Comparison of ENCODE assay signal across 8 mouse cellular contexts in genomic region chr5:115907037-115908009, GRCm38 (mm10).
DNase-seq lines count a peak whose midpoint lies in the region; ATAC-seq and TF ChIP-seq lines count a peak whose summit lies in the region.

No protein-coding gene starts in this region.

- peak overlapping the region; percentile 76 for H3K27ac ChIP-seq in hindbrain, postnatal 0 days
- H3K27ac ChIP-seq in limb, embryonic 10.5 days, result 0 out of 2 replicates have a peak overlapping the region, but pooled peaks have one; percentile 19
- H3K27ac ChIP-seq in midbrain, embryonic 13.5 days, result peak overlapping the region; percentile 53

- H3K9me3 ChIP-seq in hindbrain, postnatal 0 days (ENCODE audit: low read length), result no peaks in the 10 kb centered on the region
- H3K9me3 ChIP-seq in limb, embryonic 10.5 days (replicated peaks), result no peaks in the 10 kb centered on the region
- no peaks in the 10 kb centered on the region for H3K9me3 ChIP-seq in midbrain, embryonic 13.5 days

- 3% methylated on average over 38 of the region's 38 CpGs for WGBS in hindbrain, postnatal 0 days
- WGBS in limb, embryonic 10.5 days, result 5% methylated on average over 38 of the region's 38 CpGs
- 2% methylated on average over 38 of the region's 38 CpGs for WGBS in midbrain, embryonic 13.5 days

- DNase-seq in adrenal gland, adult 18-20 months (ENCODE audit: low spot score in 2 of 2), result peak; percentile 27 to 42
- DNase-seq in cerebellum, adult 9-10 months, result peak; percentile 84
- peak; percentile 84 for DNase-seq in hindbrain, postnatal 0 days (ENCODE audit: low spot score)
- peak; percentile 58 for DNase-seq in limb, embryonic 10.5 days (ENCODE audit: low spot score)
- peak; percentile 43 for DNase-seq in urinary bladder, postnatal 25 days (ENCODE audit: low spot score)
- DNase-seq in thymus, postnatal 25 days, result no peak

- peaks cover 7% of the 10 kb centered on the region for H3K4me1 ChIP-seq in hindbrain, postnatal 0 days (ENCODE audit: insufficient read depth, low read length)
- H3K4me1 ChIP-seq in limb, embryonic 10.5 days, result peaks cover 32% of the 10 kb centered on the region
- H3K4me1 ChIP-seq in midbrain, embryonic 13.5 days (replicated peaks), result peaks cover 31% of the 10 kb centered on the region

- ATAC-seq in frontal cortex, adult (ENCODE audit: low TSS enrichment), result peak; percentile 70
- peak; percentile 82 for ATAC-seq in hindbrain, postnatal 0 days
- ATAC-seq in midbrain, embryonic 13.5 days, result peak; percentile 87

- H3K9ac ChIP-seq in hindbrain, postnatal 0 days (replicated peaks; ENCODE audit: low read length), result peak overlapping the region; percentile 44
- H3K9ac ChIP-seq in midbrain, embryonic 13.5 days (replicated peaks), result peak overlapping the region; percentile 59

- H3K27me3 ChIP-seq in hindbrain, postnatal 0 days (ENCODE audit: insufficient read depth, low read length), result no peaks in the 10 kb centered on the region
- no peaks in the 10 kb centered on the region for H3K27me3 ChIP-seq in limb, embryonic 10.5 days (ENCODE audit: low read depth, poor library complexity, severe bottlenecking)
- H3K27me3 ChIP-seq in midbrain, embryonic 13.5 days, result no peaks in the 10 kb centered on the region

- no peaks in the 10 kb centered on the region for H3K36me3 ChIP-seq in hindbrain, postnatal 0 days (ENCODE audit: insufficient read depth, low read length)
- H3K36me3 ChIP-seq in limb, embryonic 10.5 days, result peaks cover 17% of the 10 kb centered on the region; the same call in 1 of the 2 replicates
- H3K36me3 ChIP-seq in midbrain, embryonic 13.5 days, result no peaks in the 10 kb centered on the region

- TF ChIP-seq CTCF in hindbrain, postnatal 0 days (IDR thresholded peaks at IDR 0.05; ENCODE audit: low read depth), result peak; percentile 75

- peak overlapping the region; percentile 45 for H3K4me3 ChIP-seq in hindbrain, postnatal 0 days (ENCODE audit: low read length)
- peak overlapping the region; percentile 50 for H3K4me3 ChIP-seq in limb, embryonic 10.5 days
- H3K4me3 ChIP-seq in midbrain, embryonic 13.5 days (replicated peaks), result peak overlapping the region; percentile 49

- peak overlapping the region; percentile 57 for H3K4me2 ChIP-seq in hindbrain, postnatal 0 days (ENCODE audit: low read depth, low read length)
- H3K4me2 ChIP-seq in midbrain, embryonic 13.5 days (replicated peaks), result peak overlapping the region; percentile 79

Comparison
In these comparisons a context has a peak if more than half of its experiments do, and no peak if none do; other contexts are left out.
1. H3K27ac ChIP-seq: peak in every context shown above with its lines; median percentile 76 in hindbrain, postnatal 0 days; 53 in midbrain, embryonic 13.5 days; 19 in limb, embryonic 10.5 days.